Mouse (Mus musculus) neutrophil, adult 5-6 weeks (primary cell): ENCODE data around the gene Lrrn1. TPM values are rescaled to one million over a fixed set of nuclear protein-coding genes. Genes with fewer than 3 reads are reported as not detected.

Source experiments
- ATAC-seq: fragments of 151-379, 151-347 bp; 2 replicates; pipeline ENCODE4 v1.8.0; 2017; ENCODE audit warnings: mild to moderate bottlenecking, moderate TSS enrichment; ENCODE audit not compliant: insufficient number of reproducible peaks, poor library complexity, low FRiP score, severe bottlenecking; ENCODE audit errors: extremely low read depth
- total RNA-seq: library from RNA; stranded (forward); fragments of 200-1000 nt; gene quantifications from 2 replicates; pipeline ENCODE4 v1.2.3, GENCODE M21; 2017

Gene Lrrn1
- not detected in 2 replicates for total RNA-seq

- ATAC-seq = no peak
Observed at GRCm38 (mm10) chr6:107528877-107529864, at the start of gene Lrrn1. TSS of gene Lrrn1 (plus strand) at chr6:107529768.

- no peak for ATAC-seq
Observed at GRCm38 (mm10) chr6:107494491-107494890, 35.1 kb upstream of the Lrrn1 start.

GRCm38 (mm10) chr6:107495830-107496229, 33.7 kb upstream of the Lrrn1 start:
- ATAC-seq = no peak

GRCm38 (mm10) chr6:107513716-107514115, 15.9 kb upstream of the Lrrn1 start:
- ATAC-seq = no peak

- no peak for ATAC-seq
Observed at GRCm38 (mm10) chr6:107523953-107524352, 5.6 kb upstream of the Lrrn1 start.

GRCm38 (mm10) chr6:107529911-107530431, 403 bp downstream of the Lrrn1 start:
- ATAC-seq = no peak

- no peak for ATAC-seq
Observed at GRCm38 (mm10) chr6:107530621-107531285, 1.2 kb downstream of the Lrrn1 start.

- no peak for ATAC-seq
Observed at GRCm38 (mm10) chr6:107531526-107532080, 2.0 kb downstream of the Lrrn1 start.

GRCm38 (mm10) chr6:107534533-107534932, 5.0 kb downstream of the Lrrn1 start:
- no peak for ATAC-seq

- ATAC-seq = no peak
Observed at GRCm38 (mm10) chr6:107536631-107537030, 7.1 kb downstream of the Lrrn1 start.

- no peak for ATAC-seq
Observed at GRCm38 (mm10) chr6:107541222-107541621, 11.7 kb downstream of the Lrrn1 start.

- ATAC-seq = no peak
Observed at GRCm38 (mm10) chr6:107541918-107542317, 12.3 kb downstream of the Lrrn1 start.

GRCm38 (mm10) chr6:107546272-107546671, 16.7 kb downstream of the Lrrn1 start:
- ATAC-seq = no peak

- ATAC-seq = no peak
Observed at GRCm38 (mm10) chr6:107552511-107552910, 22.9 kb downstream of the Lrrn1 start.

GRCm38 (mm10) chr6:107555364-107555763, 25.8 kb downstream of the Lrrn1 start:
- no peak for ATAC-seq

GRCm38 (mm10) chr6:107556996-107557395, 27.4 kb downstream of the Lrrn1 start:
- no peak for ATAC-seq

- no peak for ATAC-seq
Observed at GRCm38 (mm10) chr6:107557806-107558205, 28.2 kb downstream of the Lrrn1 start.

GRCm38 (mm10) chr6:107562255-107562654, 32.7 kb downstream of the Lrrn1 start:
- no peak for ATAC-seq

- ATAC-seq = no peak
Observed at GRCm38 (mm10) chr6:107566944-107567634, 37.5 kb downstream of the Lrrn1 start.
